Mouse (Mus musculus): ENCODE measurements around the gene Vmn2r121. TPM values are rescaled to one million over a fixed set of nuclear protein-coding genes. Genes with fewer than 3 reads are reported as not detected.

The Vmn2r121 gene
- not detected in 2 replicates for polyA plus RNA-seq (2015; fragmentation: Nextera tagmentation; extraction: Ambion mirVana)

GRCm38 (mm10) chrX:124135852-124136251, at the start of gene Vmn2r121:
Gene Vmn2r121, minus strand, starts transcription at chrX:124135952.
- no peak within 1 kb of the TSS for H3K4me3 ChIP-seq
- no peaks in the 10 kb centered on the region for H3K36me3 ChIP-seq
- H3K27me3 ChIP-seq, result no peaks in the 10 kb centered on the region
- no peaks in the 10 kb centered on the region for H3K9me3 ChIP-seq
- no peak within 1 kb of the TSS for H3K4me2 ChIP-seq
- no peak within 1 kb of the TSS for H3K27ac ChIP-seq (replicated peaks)
- H3K9ac ChIP-seq, result no peak within 1 kb of the TSS
- no peaks in the 10 kb centered on the region for H3K4me1 ChIP-seq (replicated peaks)
- 79% methylated on average over 5 of the region's 5 CpGs for WGBS
- no peak for ATAC-seq (ENCODE audit: low read depth)

Measured in neural tube, embryonic 13.5 days (tissue).